Mouse (Mus musculus) erythroid progenitor cell, adult 5-6 weeks (primary cell): ENCODE measurements around the gene Adh1. TPM values are rescaled to one million over a fixed set of nuclear protein-coding genes. Genes with fewer than 3 reads are reported as not detected.

Experiments
- ATAC-seq: replicated peaks from 2 replicates; pipeline ENCODE4 v1.8.0; 2016; ENCODE audit warnings: moderate number of reproducible peaks, mild to moderate bottlenecking, moderate TSS enrichment, inconsistent platforms; ENCODE audit not compliant: poor library complexity, low FRiP score, severe bottlenecking
- total RNA-seq, 2 experiments: library from RNA; stranded (forward) in 1 of 2; stranded (reverse) in 1 of 2; fragments of 150-400 nt in 1 of 2; fragments of 186-747, 209-891 nt in 1 of 2; gene quantifications; 2 replicates each; pipeline versions ENCODE4 v1.2.3 to v1.2.4; 2015 to 2017; ENCODE audit warnings: low replicate concordance in 2 of 2

The Adh1 gene
- total RNA-seq, 2 experiments from 2014 or later = 1.7 TPM; not detected in 1

GRCm38 (mm10) chr3:138275100-138275499 is 14.3 kb downstream of the Adh1 start:
- ATAC-seq = no peak

GRCm38 (mm10) chr3:138282556-138282955 is 21.8 kb downstream of the Adh1 start:
- no peak for ATAC-seq

GRCm38 (mm10) chr3:138283831-138284230 is 23.0 kb downstream of the Adh1 start:
- ATAC-seq = no peak

GRCm38 (mm10) chr3:138285986-138286385 is 25.2 kb downstream of the Adh1 start:
- no peak for ATAC-seq

- ATAC-seq = no peak
Measured at GRCm38 (mm10) chr3:138287686-138288085, 26.9 kb downstream of the Adh1 start.

GRCm38 (mm10) chr3:138290672-138291071 is 29.9 kb downstream of the Adh1 start:
- no peak for ATAC-seq

- ATAC-seq = no peak
Measured at GRCm38 (mm10) chr3:138291529-138292117, 30.8 kb downstream of the Adh1 start.

- no peak for ATAC-seq
Measured at GRCm38 (mm10) chr3:138293298-138293895, 32.6 kb downstream of the Adh1 start.

- ATAC-seq = no peak
Measured at GRCm38 (mm10) chr3:138300130-138300529, 39.3 kb downstream of the Adh1 start.

- ATAC-seq = no peak
Measured at GRCm38 (mm10) chr3:138302676-138303075, 41.9 kb downstream of the Adh1 start.

GRCm38 (mm10) chr3:138303771-138304488 is 43.1 kb downstream of the Adh1 start:
- ATAC-seq = no peak

- ATAC-seq = no peak
Measured at GRCm38 (mm10) chr3:138304489-138304871, 43.7 kb downstream of the Adh1 start.

GRCm38 (mm10) chr3:138305486-138306289 is 44.9 kb downstream of the Adh1 start:
- ATAC-seq = no peak

- ATAC-seq = no peak
Measured at GRCm38 (mm10) chr3:138306290-138306683, 45.5 kb downstream of the Adh1 start.

GRCm38 (mm10) chr3:138309910-138310309 is 49.1 kb downstream of the Adh1 start:
- ATAC-seq = no peak

GRCm38 (mm10) chr3:138311015-138311414 is 50.2 kb downstream of the Adh1 start:
- no peak for ATAC-seq

GRCm38 (mm10) chr3:138312965-138313364 is 52.2 kb downstream of the Adh1 start, which contains the start of gene Adh6a:
Gene Adh6a (plus strand): TSS chr3:138313286.
- no peak for ATAC-seq

- no peak for ATAC-seq
Measured at GRCm38 (mm10) chr3:138316908-138317472, 56.2 kb downstream of the Adh1 start.

- ATAC-seq = no peak
Measured at GRCm38 (mm10) chr3:138325001-138325400, 64.2 kb downstream of the Adh1 start.

- no peak for ATAC-seq
Measured at GRCm38 (mm10) chr3:138325466-138325865, 64.7 kb downstream of the Adh1 start.
